Mouse (Mus musculus): ENCODE measurements around the gene Apol10b. TPM values are rescaled to one million over a fixed set of nuclear protein-coding genes. Genes with fewer than 3 reads are reported as not detected.
A peak's percentile ranks its signal among the peaks of the same experiment; 100 is the strongest.
"Not testable (repeated sequence)": the region's sequence is repeated elsewhere in the genome, so short reads cannot be mapped to it uniquely, and the experiment has no call there.

Apol10b gene
- total RNA-seq (2014; rRNA removed) (0.20 and 0.28 TPM in 2 replicates), polyA plus RNA-seq (2012; rRNA removed) (0.04 and 0.05 TPM in 2 replicates)

DNA sequence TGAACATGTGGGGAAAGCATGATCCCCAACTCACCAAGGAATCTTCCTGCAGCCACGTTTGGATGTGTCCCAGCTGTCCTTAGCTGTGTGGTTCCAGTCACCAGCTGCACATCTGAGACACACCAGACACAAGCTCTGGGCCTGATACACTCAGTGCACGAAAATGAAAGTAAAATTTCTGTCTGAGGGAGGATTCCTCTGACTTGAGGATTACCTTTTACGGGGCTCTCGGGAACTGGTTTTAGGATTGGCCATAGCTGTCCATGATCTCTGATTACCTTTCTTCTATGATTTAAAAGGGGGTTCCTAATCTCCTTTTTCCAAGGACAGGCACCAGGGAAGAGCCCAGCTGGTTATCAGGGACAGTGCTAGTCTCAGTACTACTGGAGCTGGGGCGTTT lies at the start of gene Apol10b:
Gene Apol10b (minus strand): TSS at position 165 of the 400 bp plus-strand sequence.
- 68% methylated on average over 5 of the region's 5 CpGs for whole genome bisulfite sequencing
- Histone ChIP-seq H3K4me3 (ENCODE audit: insufficient read depth, low read depth, low read length) (no peak within 1 kb of the TSS), H3K79me2 (ENCODE audit: control insufficient read depth, insufficient read depth, low read length) (no peaks in the 10 kb centered on the region), H3K9ac (ENCODE audit: low read depth, low read length) (no peak within 1 kb of the TSS), H3K36me3 (ENCODE audit: control insufficient read depth, insufficient read depth, low read length) (no peaks in the 10 kb centered on the region), H3K27me3 (ENCODE audit: control insufficient read depth, insufficient read depth, low read length) (no peaks in the 10 kb centered on the region), H3K4me1 (ENCODE audit: control insufficient read depth, insufficient read depth, low read length) (peaks cover 6% of the 10 kb centered on the region; the same call in 1 of the 2 replicates), H3K27ac (replicated peaks; ENCODE audit: insufficient read depth, low read depth, low read length) (0 out of 2 replicates have a peak within 1 kb of the TSS, but pooled peaks have one; percentile 29)
- no peak for DNase-seq (ENCODE audit: extremely low read depth, low read depth, low spot score)
- no peak for TF ChIP-seq CTCF (IDR thresholded peaks at IDR 0.05; ENCODE audit: low read depth, low read length)
- TF ChIP-seq POLR2A (IDR thresholded peaks at IDR 0.05; ENCODE audit: extremely low read depth, insufficient read depth, low read length) = no peak

DNA sequence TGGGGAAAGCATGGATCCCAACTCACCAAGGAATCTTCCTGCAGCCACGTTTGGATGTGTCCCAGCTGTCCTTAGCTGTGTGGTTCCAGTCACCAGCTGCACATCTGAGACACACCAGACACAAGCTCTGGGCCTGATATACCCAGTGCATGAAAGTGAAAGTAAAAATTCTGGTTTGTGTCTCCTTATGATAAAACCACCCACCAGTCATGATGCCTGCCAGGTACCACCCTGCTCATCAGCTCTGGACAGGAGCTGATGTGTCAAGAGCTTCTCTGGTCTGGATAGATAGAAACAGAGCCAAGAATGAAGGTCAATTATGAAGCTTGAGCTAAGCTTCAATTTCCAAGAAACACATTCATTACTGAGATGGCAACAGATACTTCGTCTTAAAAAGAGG lies 47.3 kb upstream of the Apol10b start, which contains the start of gene Apol11b:
Gene Apol11b (minus strand): TSS at position 111 of the 400 bp plus-strand sequence.
- H3K27ac ChIP-seq (replicated peaks; ENCODE audit: insufficient read depth, low read depth, low read length); H3K4me3 ChIP-seq (ENCODE audit: insufficient read depth, low read depth, low read length); H3K36me3 ChIP-seq (ENCODE audit: control insufficient read depth, insufficient read depth, low read length); H3K4me1 ChIP-seq (ENCODE audit: control insufficient read depth, insufficient read depth, low read length); H3K79me2 ChIP-seq (ENCODE audit: control insufficient read depth, insufficient read depth, low read length); DNase-seq (ENCODE audit: extremely low read depth, low read depth, low spot score); H3K9ac ChIP-seq (ENCODE audit: low read depth, low read length); H3K27me3 ChIP-seq (ENCODE audit: control insufficient read depth, insufficient read depth, low read length): not testable (repeated sequence)
- 71% methylated on average over 2 of the region's 2 CpGs for WGBS

DNA sequence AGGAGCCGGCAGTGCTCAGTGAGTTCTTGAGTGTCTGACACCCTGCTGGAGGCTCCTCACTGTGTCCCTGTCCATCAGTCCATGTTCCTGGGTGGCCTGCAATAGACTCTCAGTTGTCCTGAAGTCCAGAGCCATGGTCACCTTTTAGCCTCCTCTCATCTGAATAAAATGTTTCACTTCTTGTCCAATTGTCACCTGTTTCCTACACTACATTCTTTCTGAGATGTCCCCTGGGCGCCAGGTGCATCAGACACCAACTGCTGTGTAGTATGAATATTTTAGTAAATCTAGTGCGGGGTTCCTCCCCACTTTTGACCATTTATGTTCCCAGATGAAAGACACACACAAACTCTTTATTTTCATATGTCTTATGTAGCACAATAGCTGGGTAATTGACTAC lies 33.9 kb upstream of the Apol10b start:
- H3K27ac ChIP-seq (replicated peaks; ENCODE audit: insufficient read depth, low read depth, low read length); H3K4me3 ChIP-seq (ENCODE audit: insufficient read depth, low read depth, low read length); DNase-seq (ENCODE audit: extremely low read depth, low read depth, low spot score); H3K27me3 ChIP-seq (ENCODE audit: control insufficient read depth, insufficient read depth, low read length); H3K9ac ChIP-seq (ENCODE audit: low read depth, low read length); H3K36me3 ChIP-seq (ENCODE audit: control insufficient read depth, insufficient read depth, low read length); H3K4me1 ChIP-seq (ENCODE audit: control insufficient read depth, insufficient read depth, low read length); H3K79me2 ChIP-seq (ENCODE audit: control insufficient read depth, insufficient read depth, low read length): not testable (repeated sequence)
- 85% methylated on average over 3 of the region's 3 CpGs for WGBS

DNA sequence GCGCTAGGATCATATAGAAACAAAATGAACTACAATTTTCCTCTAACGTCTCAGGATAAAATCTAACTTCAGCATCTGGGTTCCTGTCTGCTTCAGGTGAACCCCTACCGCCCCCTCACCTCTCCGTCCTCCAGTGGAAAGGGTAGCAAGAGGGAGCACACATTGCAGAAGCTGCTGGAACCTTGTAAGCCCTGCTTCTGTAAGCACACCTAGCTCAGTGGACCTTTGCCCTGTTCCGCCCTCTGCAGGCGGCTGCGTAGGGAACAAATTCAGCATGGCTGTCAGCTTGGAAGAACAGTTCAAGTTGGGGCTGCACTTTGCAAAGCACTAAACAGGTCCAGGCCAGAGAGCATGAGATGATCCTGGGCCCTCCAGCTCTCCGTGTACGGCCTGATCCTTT lies 32.7 kb upstream of the Apol10b start:
- TF ChIP-seq CTCF (IDR thresholded peaks at IDR 0.05; ENCODE audit: low read depth, low read length) = peak; percentile 65
- not testable (repeated sequence) for H3K36me3 ChIP-seq (ENCODE audit: control insufficient read depth, insufficient read depth, low read length); H3K27ac ChIP-seq (replicated peaks; ENCODE audit: insufficient read depth, low read depth, low read length); H3K79me2 ChIP-seq (ENCODE audit: control insufficient read depth, insufficient read depth, low read length); H3K9ac ChIP-seq (ENCODE audit: low read depth, low read length); H3K4me3 ChIP-seq (ENCODE audit: insufficient read depth, low read depth, low read length); H3K27me3 ChIP-seq (ENCODE audit: control insufficient read depth, insufficient read depth, low read length); H3K4me1 ChIP-seq (ENCODE audit: control insufficient read depth, insufficient read depth, low read length)
- 46% methylated on average over 9 of the region's 9 CpGs for WGBS
- DNase-seq (ENCODE audit: extremely low read depth, low read depth, low spot score) = peak; percentile 45

DNA sequence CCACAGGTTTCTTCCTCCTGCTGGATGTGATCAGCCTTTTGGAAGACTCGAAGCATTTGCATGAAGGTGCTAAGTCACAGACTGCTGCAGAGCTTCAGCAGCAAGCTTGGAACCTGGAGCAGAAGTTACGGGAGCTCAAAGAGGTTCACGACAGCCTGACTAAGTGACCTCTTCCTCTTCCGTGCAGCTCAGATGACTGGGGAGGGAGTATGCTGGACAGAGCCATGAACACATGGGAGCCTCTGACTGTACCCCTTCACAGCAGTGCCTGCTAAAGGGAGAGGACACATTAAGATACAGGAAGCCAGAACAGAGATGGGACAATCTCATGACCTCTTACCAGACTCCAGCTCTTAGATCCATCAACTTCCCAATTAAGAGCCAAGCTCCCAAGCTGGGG lies 30.5 kb upstream of the Apol10b start:
- H3K79me2 ChIP-seq (ENCODE audit: control insufficient read depth, insufficient read depth, low read length); H3K27me3 ChIP-seq (ENCODE audit: control insufficient read depth, insufficient read depth, low read length); H3K36me3 ChIP-seq (ENCODE audit: control insufficient read depth, insufficient read depth, low read length); H3K9ac ChIP-seq (ENCODE audit: low read depth, low read length); DNase-seq (ENCODE audit: extremely low read depth, low read depth, low spot score); H3K27ac ChIP-seq (replicated peaks; ENCODE audit: insufficient read depth, low read depth, low read length); H3K4me3 ChIP-seq (ENCODE audit: insufficient read depth, low read depth, low read length); H3K4me1 ChIP-seq (ENCODE audit: control insufficient read depth, insufficient read depth, low read length): not testable (repeated sequence)
- WGBS = 69% methylated on average over 4 of the region's 4 CpGs

DNA sequence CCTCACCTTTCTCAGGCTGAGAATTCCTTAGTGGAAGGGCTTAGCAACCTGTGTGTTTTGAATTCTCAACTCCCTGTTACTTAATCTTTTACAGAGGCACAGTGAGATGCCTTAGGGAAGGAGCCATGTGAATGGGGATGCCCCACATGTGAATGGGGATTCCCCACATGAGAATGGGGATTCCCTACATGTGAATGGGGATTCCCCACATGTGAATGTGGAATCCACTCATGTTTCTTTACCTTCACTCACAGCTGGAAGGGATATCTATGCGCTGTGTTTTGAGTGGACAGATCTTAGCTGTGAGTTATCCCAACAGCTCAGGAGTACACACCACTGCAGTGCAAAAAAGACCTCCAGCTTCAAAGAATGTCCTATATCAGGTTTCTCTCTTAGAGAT lies 28.8 kb upstream of the Apol10b start:
- Histone ChIP-seq H3K4me3 (ENCODE audit: insufficient read depth, low read depth, low read length) (no peak overlapping the region), H3K4me1 (ENCODE audit: control insufficient read depth, insufficient read depth, low read length) (no peaks in the 10 kb centered on the region; the same call in 1 of the 2 replicates), H3K27ac (replicated peaks; ENCODE audit: insufficient read depth, low read depth, low read length) (no peak overlapping the region), H3K9ac (ENCODE audit: low read depth, low read length) (no peak overlapping the region), H3K36me3 (ENCODE audit: control insufficient read depth, insufficient read depth, low read length) (no peaks in the 10 kb centered on the region), H3K27me3 (ENCODE audit: control insufficient read depth, insufficient read depth, low read length) (no peaks in the 10 kb centered on the region), H3K79me2 (ENCODE audit: control insufficient read depth, insufficient read depth, low read length) (no peaks in the 10 kb centered on the region)
- 100% methylated on average over 1 of the region's 1 CpGs for WGBS
- no peak for TF ChIP-seq POLR2A (IDR thresholded peaks at IDR 0.05; ENCODE audit: extremely low read depth, insufficient read depth, low read length)
- no peak for TF ChIP-seq CTCF (IDR thresholded peaks at IDR 0.05; ENCODE audit: low read depth, low read length)
- no peak for DNase-seq (ENCODE audit: extremely low read depth, low read depth, low spot score)
